Mouse (Mus musculus): Measurements from ENCODE around the gene Fam155a.

GRCm38 (mm10) chr8:9240996-9241395 lies 530.0 kb downstream of the Fam155a start:
- TF ChIP-seq CTCF (IDR thresholded peaks at IDR 0.05; ENCODE audit: insufficient read depth, low read depth, low read length): no peak
- TF ChIP-seq POLR2A (IDR thresholded peaks at IDR 0.05; ENCODE audit: insufficient read depth, low read depth, low read length): no peak
